Mouse (Mus musculus) ES-E14 (cell line): Measurements from ENCODE around the gene Med24. TPM values are rescaled to one million over a fixed set of nuclear protein-coding genes. Genes with fewer than 3 reads are reported as not detected.

Source experiments
- DNase-seq: peaks from one replicate; pipeline ENCODE4 v3.0.0-alpha.2; 2013; ENCODE audit warnings: low read depth, low spot score
- H3K27ac ChIP-seq: 2 replicates; pipeline ENCODE4 v1.5.1; 2012; ENCODE audit warnings: low read depth, mild to moderate bottlenecking, low read length, moderate library complexity, mixed read lengths; ENCODE audit not compliant: poor library complexity, insufficient read depth, severe bottlenecking
- H3K36me3 ChIP-seq: 2 replicates; pipeline ENCODE4 v1.6.1; 2012; ENCODE audit warnings: mild to moderate bottlenecking, low read length, moderate library complexity, mixed read lengths; ENCODE audit not compliant: control insufficient read depth, poor library complexity, insufficient read depth, severe bottlenecking
- H3K4me1 ChIP-seq, 2 experiments: fragments of 150-350 bp in 1 of 2; sonication (generic) in 1 of 2; 2 replicates each; pipeline ENCODE4 v1.6.1; 2012; ENCODE audit warnings: low read length in 2 of 2, mild to moderate bottlenecking in 1 of 2, mixed read lengths in 1 of 2; ENCODE audit not compliant: control insufficient read depth in 2 of 2, insufficient read depth in 2 of 2, poor library complexity in 1 of 2
- H3K4me3 ChIP-seq, 2 experiments: fragments of 150-350 bp in 1 of 2; sonication (generic) in 1 of 2; 2 replicates each; pipeline ENCODE4 v1.5.1; 2012; ENCODE audit warnings: low read length in 2 of 2, low read depth in 1 of 2, mild to moderate bottlenecking in 1 of 2, mixed read lengths in 1 of 2; ENCODE audit not compliant: insufficient read depth in 1 of 2, poor library complexity in 1 of 2, severe bottlenecking in 1 of 2
- H3K9ac ChIP-seq: 2 replicates; pipeline ENCODE4 v1.6.1; 2012; ENCODE audit warnings: low read depth, mild to moderate bottlenecking, low read length, mixed read lengths; ENCODE audit not compliant: poor library complexity, insufficient read depth, severe bottlenecking
- H3K9me3 ChIP-seq: fragments of 150-350 bp; sonication (generic); 2 replicates; pipeline ENCODE4 v1.6.1; 2012; ENCODE audit warnings: low read depth, mild to moderate bottlenecking, low read length; ENCODE audit not compliant: control insufficient read depth, insufficient read depth
- CHD2 ChIP-seq: IDR thresholded peaks from 2 replicates; pipeline ENCODE4 v1.6.1; 2014; ENCODE audit warnings: mild to moderate bottlenecking, low read depth, low read length, inconsistent platforms
- HCFC1 ChIP-seq: IDR thresholded peaks from 2 replicates; pipeline ENCODE4 v1.6.1; 2012; ENCODE audit warnings: low read length, inconsistent platforms, borderline replicate concordance; ENCODE audit not compliant: insufficient read depth
- MAFK ChIP-seq: IDR thresholded peaks from 2 replicates; pipeline ENCODE4 v1.6.1; 2014; ENCODE audit warnings: mild to moderate bottlenecking, low read depth, low read length, inconsistent platforms; ENCODE audit not compliant: insufficient read depth
- ZC3H11A ChIP-seq: IDR thresholded peaks from 2 replicates; pipeline ENCODE4 v1.6.1; 2012; ENCODE audit warnings: low read depth, mild to moderate bottlenecking, inconsistent platforms, low read length, borderline replicate concordance
- ZNF384 ChIP-seq: IDR thresholded peaks from 2 replicates; pipeline ENCODE4 v1.6.1; 2012; ENCODE audit warnings: low read depth, low read length, inconsistent platforms
- in situ Hi-C, 2 experiments: fragments of 600-800 bp; cut with MboI; formaldehyde crosslinking; loops; one replicate each; pipeline ENCODE4 v1.15.1; 2025; ENCODE audit warnings: low sequenced_read_pairs in 2 of 2, inconsistent platforms in 1 of 2; ENCODE audit not compliant: unreplicated experiment in 2 of 2
- total RNA-seq: library from RNA; depleted of rRNA; stranded (reverse); fragments of 300-350 nt; gene quantifications from 2 replicates; pipeline ENCODE4 v1.2.3, GENCODE M21; 2012

Gene Med24
- total RNA-seq, 1 experiment, result 53.5 TPM

DNA sequence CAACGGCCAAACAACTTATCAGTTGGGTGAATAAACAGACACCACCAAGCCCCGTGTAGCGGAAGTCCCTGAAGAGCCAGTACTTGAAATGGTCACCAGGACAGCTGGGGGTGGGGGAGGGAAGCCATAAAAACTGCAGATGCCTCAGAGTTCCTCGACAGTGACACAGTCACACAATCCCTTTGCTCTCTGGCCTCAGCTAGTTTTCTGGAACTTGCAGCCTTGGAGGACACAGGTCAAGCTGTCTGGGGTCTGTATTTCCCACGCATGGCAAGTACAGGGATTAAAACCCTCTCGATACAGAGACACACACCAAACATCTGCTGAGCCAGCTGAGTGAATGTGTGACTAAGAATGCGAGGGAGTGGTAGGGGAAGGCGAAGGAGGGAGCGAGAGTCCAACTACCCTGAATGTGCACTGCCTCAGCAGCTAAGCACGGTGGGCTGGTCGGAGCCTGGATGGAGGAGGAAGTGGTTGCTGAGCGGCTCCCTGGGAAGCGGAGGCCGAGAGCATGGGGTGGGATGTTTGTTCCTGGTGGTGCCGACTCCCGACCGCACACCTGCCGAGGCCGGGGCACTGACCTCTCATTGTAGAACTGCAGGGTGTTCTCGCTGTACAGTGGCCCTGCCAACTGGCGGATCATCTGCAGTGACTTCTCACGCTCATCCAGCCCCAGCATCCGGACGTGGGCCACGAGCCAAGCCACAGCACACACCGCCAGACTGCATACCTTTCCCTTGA, 20.1 kb downstream of the Med24 start:
- Histone ChIP-seq H3K4me3 (no peak overlapping the region), H3K27ac (no peak overlapping the region), H3K36me3 (peaks cover 56% of the 10 kb centered on the region), H3K9ac (no peak overlapping the region; the same call in 1 of the 2 replicates), H3K9me3 (no peaks in the 10 kb centered on the region), H3K4me1 (peaks cover 2 to 17% of the 10 kb centered on the region in 2 experiments; a peak in 3 of 4 replicates)
- in situ Hi-C loops, result no loop called here
- no peak for DNase-seq
- TF ChIP-seq HCFC1, result no peak
- no peak for TF ChIP-seq MAFK
- no peak for TF ChIP-seq CHD2

- in situ Hi-C loops, result no loop called here
- no peak for TF ChIP-seq ZNF384
- no peak for TF ChIP-seq HCFC1
- TF ChIP-seq CHD2, result no peak
- no peak for TF ChIP-seq ZC3H11A
- TF ChIP-seq MAFK, result no peak
- Histone ChIP-seq H3K4me1 (peaks cover 2 to 17% of the 10 kb centered on the region in 2 experiments; a peak in 3 of 4 replicates), H3K9me3 (no peaks in the 10 kb centered on the region), H3K4me3 (no peak overlapping the region), H3K9ac (no peak overlapping the region), H3K27ac (no peak overlapping the region), H3K36me3 (peaks cover 49% of the 10 kb centered on the region)
- DNase-seq, result no peak
Measured at GRCm38 (mm10) chr11:98708282-98708956, 20.8 kb downstream of the Med24 start.

DNA sequence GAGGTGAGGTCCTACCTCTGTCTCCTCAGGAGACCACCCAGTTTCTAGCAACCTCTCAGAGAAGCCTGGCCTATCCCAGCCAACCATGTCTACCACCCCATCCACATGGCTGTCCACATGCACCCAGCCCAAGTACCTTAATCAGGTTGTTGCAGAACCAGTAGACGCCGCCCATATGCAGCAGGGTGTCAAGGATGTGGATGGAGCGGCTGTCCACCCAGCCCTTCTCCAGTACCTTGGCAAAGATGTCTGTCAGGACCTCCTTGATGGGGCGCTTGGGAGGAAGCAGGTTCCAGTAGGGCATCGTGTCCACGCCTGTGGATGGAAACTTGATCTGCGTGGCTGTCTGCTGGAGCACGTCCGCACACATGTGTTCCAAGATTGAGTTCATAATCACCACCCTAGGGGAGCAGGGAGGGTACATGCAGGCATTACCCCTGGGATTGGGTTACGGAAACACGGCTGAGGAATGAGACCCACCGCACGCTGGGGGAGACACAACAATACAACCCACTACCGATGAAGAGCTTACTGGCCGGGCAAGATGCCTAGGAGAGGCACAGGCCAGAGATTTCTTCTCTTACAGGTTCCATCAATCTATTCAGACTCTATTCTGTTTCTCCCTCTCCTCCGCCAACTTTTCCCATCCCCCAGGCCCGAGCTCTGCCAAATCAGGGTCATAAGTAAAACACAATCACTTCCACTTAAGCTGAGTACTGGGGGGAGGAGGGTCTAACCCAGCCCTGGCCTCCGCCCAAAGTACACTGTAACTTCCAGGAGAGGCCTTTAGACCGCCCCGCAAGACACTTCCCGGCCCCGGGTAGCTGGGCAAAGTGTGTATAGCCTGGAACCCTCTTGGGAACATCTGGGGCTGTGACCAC, 21.6 kb downstream of the Med24 start:
- in situ Hi-C loops, result no loop called here
- Histone ChIP-seq H3K9me3 (no peaks in the 10 kb centered on the region), H3K27ac (no peak overlapping the region), H3K4me3 (no peak overlapping the region), H3K9ac (no peak overlapping the region), H3K36me3 (peaks cover 46% of the 10 kb centered on the region), H3K4me1 (peaks cover 2 to 17% of the 10 kb centered on the region in 2 experiments; a peak in 3 of 4 replicates)
- no peak for DNase-seq
- TF ChIP-seq ZC3H11A, result no peak
- no peak for TF ChIP-seq CHD2
- no peak for TF ChIP-seq HCFC1
- TF ChIP-seq ZNF384, result no peak
- no peak for TF ChIP-seq MAFK

- Histone ChIP-seq H3K9ac (no peak overlapping the region), H3K4me3 (no peak overlapping the region), H3K4me1 (peaks cover 2 to 19% of the 10 kb centered on the region in 2 experiments; a peak in 3 of 4 replicates), H3K27ac (no peak overlapping the region), H3K36me3 (peaks cover 37% of the 10 kb centered on the region), H3K9me3 (no peaks in the 10 kb centered on the region)
- no peak for DNase-seq
- in situ Hi-C loops, result no loop called here
- TF ChIP-seq MAFK (no peak), ZC3H11A (no peak), ZNF384 (no peak), HCFC1 (no peak), CHD2 (no peak)
Measured at GRCm38 (mm10) chr11:98705021-98705420, 24.2 kb downstream of the Med24 start.
